Mouse (Mus musculus): ENCODE measurements around the gene Agpat2. TPM values are rescaled to one million over a fixed set of nuclear protein-coding genes. Genes with fewer than 3 reads are reported as not detected.

Agpat2 gene
- polyA plus RNA-seq, 1 experiment from 2014 or later = 19.9 TPM

GRCm38 (mm10) chr2:26550205-26550604, 54.0 kb downstream of the Agpat2 start:
- Histone ChIP-seq H3K4me2 (no peak overlapping the region), H3K36me3 (no peaks in the 10 kb centered on the region), H3K9ac (no peak overlapping the region), H3K4me1 (replicated peaks) (peaks cover 54% of the 10 kb centered on the region), H3K9me3 (replicated peaks) (no peaks in the 10 kb centered on the region), H3K27ac (peak overlapping the region; percentile 51), H3K27me3 (no peaks in the 10 kb centered on the region), H3K4me3 (no peak overlapping the region)
- ATAC-seq (replicated peaks; ENCODE audit: insufficient number of reproducible peaks, insufficient read depth, low FRiP score, low read depth) = no peak
- 41% methylated on average over 3 of the region's 3 CpGs for WGBS

GRCm38 (mm10) chr2:26549801-26550200, 54.4 kb downstream of the Agpat2 start:
- Histone ChIP-seq H3K4me1 (replicated peaks) (peaks cover 51% of the 10 kb centered on the region), H3K27ac (peak overlapping the region; percentile 51), H3K4me2 (no peak overlapping the region), H3K9me3 (replicated peaks) (no peaks in the 10 kb centered on the region), H3K36me3 (no peaks in the 10 kb centered on the region), H3K9ac (no peak overlapping the region), H3K27me3 (no peaks in the 10 kb centered on the region), H3K4me3 (no peak overlapping the region)
- no peak for ATAC-seq (replicated peaks; ENCODE audit: insufficient number of reproducible peaks, insufficient read depth, low FRiP score, low read depth)
- 71% methylated on average over 10 of the region's 10 CpGs for WGBS

GRCm38 (mm10) chr2:26547481-26547880, 56.7 kb downstream of the Agpat2 start:
- H3K9me3 ChIP-seq (replicated peaks) = no peaks in the 10 kb centered on the region
- H3K36me3 ChIP-seq = no peaks in the 10 kb centered on the region
- no peak overlapping the region for H3K4me3 ChIP-seq
- H3K4me1 ChIP-seq (replicated peaks) = peaks cover 59% of the 10 kb centered on the region
- H3K27me3 ChIP-seq = no peaks in the 10 kb centered on the region
- H3K27ac ChIP-seq = no peak overlapping the region
- no peak overlapping the region for H3K4me2 ChIP-seq
- no peak overlapping the region for H3K9ac ChIP-seq
- 40% methylated on average over 2 of the region's 2 CpGs for WGBS
- ATAC-seq (replicated peaks; ENCODE audit: insufficient number of reproducible peaks, insufficient read depth, low FRiP score, low read depth) = no peak

- Histone ChIP-seq H3K9me3 (replicated peaks) (no peaks in the 10 kb centered on the region), H3K27me3 (no peaks in the 10 kb centered on the region), H3K4me1 (replicated peaks) (peaks cover 43% of the 10 kb centered on the region), H3K4me3 (no peak overlapping the region), H3K9ac (no peak overlapping the region), H3K36me3 (no peaks in the 10 kb centered on the region), H3K27ac (peak overlapping the region; percentile 70), H3K4me2 (no peak overlapping the region)
- 18% methylated on average over 3 of the region's 3 CpGs for WGBS
- peak; percentile 59 for ATAC-seq (replicated peaks; ENCODE audit: insufficient number of reproducible peaks, insufficient read depth, low FRiP score, low read depth)
These were observed 60.0 kb downstream of the Agpat2 start for GRCm38 (mm10) chr2:26544265-26544664.

GRCm38 (mm10) chr2:26543768-26544167, 60.4 kb downstream of the Agpat2 start:
- no peak for ATAC-seq (replicated peaks; ENCODE audit: insufficient number of reproducible peaks, insufficient read depth, low FRiP score, low read depth)
- no peaks in the 10 kb centered on the region for H3K27me3 ChIP-seq
- no peak overlapping the region for H3K9ac ChIP-seq
- H3K36me3 ChIP-seq = no peaks in the 10 kb centered on the region
- H3K4me3 ChIP-seq = no peak overlapping the region
- H3K4me2 ChIP-seq = no peak overlapping the region
- H3K27ac ChIP-seq = peak overlapping the region; percentile 70
- no peaks in the 10 kb centered on the region for H3K9me3 ChIP-seq (replicated peaks)
- 52% methylated on average over 8 of the region's 8 CpGs for WGBS
- H3K4me1 ChIP-seq (replicated peaks) = peaks cover 43% of the 10 kb centered on the region

- WGBS = 37% methylated on average over 4 of the region's 4 CpGs
These were observed 61.1 kb downstream of the Agpat2 start for GRCm38 (mm10) chr2:26543155-26543554.

More at GRCm38 (mm10) chr2:26543155-26543554, 61.1 kb downstream of the Agpat2 start:
- H3K27me3 ChIP-seq = no peaks in the 10 kb centered on the region
- no peaks in the 10 kb centered on the region for H3K9me3 ChIP-seq (replicated peaks)
- no peak overlapping the region for H3K9ac ChIP-seq
- no peak overlapping the region for H3K4me2 ChIP-seq
- ATAC-seq (replicated peaks; ENCODE audit: insufficient number of reproducible peaks, insufficient read depth, low FRiP score, low read depth) = no peak
- peak overlapping the region; percentile 70 for H3K27ac ChIP-seq
- H3K4me1 ChIP-seq (replicated peaks) = peaks cover 40% of the 10 kb centered on the region
- H3K36me3 ChIP-seq = no peaks in the 10 kb centered on the region
- H3K4me3 ChIP-seq = no peak overlapping the region

MicroRNAs encoded within 50 kb of the gene (microRNA counts, 519-probe panel; counts per million panel counts)
- microRNA mmu-miR-126-3p = 4,435 counts per million, percentile 96 among the panel's probes with 10 or more counts
- microRNA mmu-miR-126-5p = 3,783 counts per million, percentile 89 among the panel's probes with 10 or more counts

Small RNAs within 50 kb of the gene (microRNA-seq; reads per million reads assigned to microRNA genes)
- 1.7 reads per million for gene Mir126a
- not detected for gene Mir126b

Other genes with a start within 250 kb of the Agpat2 start
- gene Card9, start 243.5 kb downstream of the Agpat2 start, polyA plus RNA-seq (2015; fragmentation: Nextera tagmentation; extraction: Ambion mirVana) = 0.60 and 1.7 TPM in 2 replicates
- 16.8 and 19.6 TPM in 2 replicates for gene Snapc4, start 223.8 kb downstream of the Agpat2 start, polyA plus RNA-seq (2015; fragmentation: Nextera tagmentation; extraction: Ambion mirVana)
- 72.3 and 82.9 TPM in 2 replicates for gene Entr1, start 215.1 kb downstream of the Agpat2 start, polyA plus RNA-seq (2015; fragmentation: Nextera tagmentation; extraction: Ambion mirVana)
- 103 and 111 TPM in 2 replicates for gene Pmpca, start 215.1 kb downstream of the Agpat2 start, polyA plus RNA-seq (2015; fragmentation: Nextera tagmentation; extraction: Ambion mirVana)
- gene Inpp5e, start 195.2 kb downstream of the Agpat2 start, polyA plus RNA-seq (2015; fragmentation: Nextera tagmentation; extraction: Ambion mirVana) = 14.3 and 16.7 TPM in 2 replicates
- 10.5 and 14.5 TPM in 2 replicates for gene Sec16a, start 159.2 kb downstream of the Agpat2 start, polyA plus RNA-seq (2015; fragmentation: Nextera tagmentation; extraction: Ambion mirVana)
- 10.8 and 24.2 TPM in 2 replicates for gene Notch1, start 87.8 kb downstream of the Agpat2 start, polyA plus RNA-seq (2015; fragmentation: Nextera tagmentation; extraction: Ambion mirVana)
- 159 and 197 TPM in 2 replicates for gene Egfl7, start 24.4 kb downstream of the Agpat2 start, polyA plus RNA-seq (2015; fragmentation: Nextera tagmentation; extraction: Ambion mirVana)
- not detected in 2 replicates for gene Gm20532, start 17.8 kb downstream of the Agpat2 start, polyA plus RNA-seq (2015; fragmentation: Nextera tagmentation; extraction: Ambion mirVana)
- 12.2 and 18.0 TPM in 2 replicates for gene Fam69b, start 24.0 kb upstream of the Agpat2 start, polyA plus RNA-seq (2015; fragmentation: Nextera tagmentation; extraction: Ambion mirVana)
- not detected in 2 replicates for gene Lcn4, start 66.9 kb upstream of the Agpat2 start, polyA plus RNA-seq (2015; fragmentation: Nextera tagmentation; extraction: Ambion mirVana)

Measured in heart, embryonic 15.5 days (tissue).